Mouse (Mus musculus) G1E-ER4 (cell line): Measurements from ENCODE around the gene Zpr1. TPM values are rescaled to one million over a fixed set of nuclear protein-coding genes. Genes with fewer than 3 reads are reported as not detected.

Source experiments
- GATA1 ChIP-seq: IDR thresholded peaks from one replicate; pipeline ENCODE4 v1.8.0; 2012; ENCODE audit warnings: low read length, inconsistent platforms
- polyA plus RNA-seq: library from polyadenylated mRNA; stranded (reverse); fragments of >175 nt; gene quantifications from 2 replicates; pipeline ENCODE4 v1.2.3, GENCODE M21; 2012

The Zpr1 gene
- polyA plus RNA-seq, 1 experiment, result 47.4 TPM

DNA sequence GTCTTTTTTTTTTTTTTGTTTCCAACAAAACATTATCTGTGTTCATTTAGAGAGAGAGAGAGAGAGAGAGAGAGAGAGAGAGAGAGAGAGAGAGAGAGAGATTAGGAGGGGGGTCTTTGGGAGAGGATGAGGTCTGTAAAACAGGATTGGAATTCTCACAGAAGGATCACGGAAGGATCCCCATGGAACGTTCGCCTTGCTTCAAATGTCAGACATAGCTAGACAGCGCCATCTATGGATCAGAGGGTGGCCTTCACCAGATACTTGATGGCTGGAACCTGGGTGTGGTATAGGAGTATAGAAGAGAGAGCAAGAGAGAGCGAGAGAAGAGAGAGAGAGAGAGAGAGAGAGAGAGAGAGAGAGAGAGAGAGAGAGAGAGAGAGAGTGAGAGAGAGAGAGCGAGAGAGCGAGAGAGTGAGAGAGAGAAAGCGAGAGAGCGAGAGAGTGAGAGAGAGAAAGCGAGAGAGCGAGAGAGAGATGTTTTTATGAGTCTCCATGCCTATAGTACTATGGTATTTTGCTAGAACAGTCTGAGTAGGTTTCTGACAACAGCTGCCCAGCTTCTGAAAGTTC lies 26.0 kb upstream of the Zpr1 start:
- TF ChIP-seq GATA1, result no peak

DNA sequence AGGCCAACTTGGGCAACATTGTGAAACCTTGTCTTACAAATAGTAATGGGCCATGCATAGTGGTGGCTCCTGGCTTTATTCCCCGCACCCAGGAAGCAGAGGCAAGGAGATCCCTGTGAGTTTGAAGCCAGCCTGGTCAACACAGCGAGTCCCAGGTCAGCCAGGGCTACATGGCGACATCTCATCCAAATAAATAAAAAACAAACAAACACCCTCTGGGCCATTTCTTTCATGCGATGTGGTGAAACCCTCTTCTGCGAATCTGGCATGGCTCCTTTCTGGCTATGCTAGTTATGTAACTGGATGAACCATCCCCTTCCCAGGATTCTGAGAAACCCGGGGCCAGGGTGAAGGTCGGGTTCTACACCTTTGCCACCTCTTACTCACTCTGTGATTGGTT lies 16.7 kb upstream of the Zpr1 start:
- TF ChIP-seq GATA1, result no peak

DNA sequence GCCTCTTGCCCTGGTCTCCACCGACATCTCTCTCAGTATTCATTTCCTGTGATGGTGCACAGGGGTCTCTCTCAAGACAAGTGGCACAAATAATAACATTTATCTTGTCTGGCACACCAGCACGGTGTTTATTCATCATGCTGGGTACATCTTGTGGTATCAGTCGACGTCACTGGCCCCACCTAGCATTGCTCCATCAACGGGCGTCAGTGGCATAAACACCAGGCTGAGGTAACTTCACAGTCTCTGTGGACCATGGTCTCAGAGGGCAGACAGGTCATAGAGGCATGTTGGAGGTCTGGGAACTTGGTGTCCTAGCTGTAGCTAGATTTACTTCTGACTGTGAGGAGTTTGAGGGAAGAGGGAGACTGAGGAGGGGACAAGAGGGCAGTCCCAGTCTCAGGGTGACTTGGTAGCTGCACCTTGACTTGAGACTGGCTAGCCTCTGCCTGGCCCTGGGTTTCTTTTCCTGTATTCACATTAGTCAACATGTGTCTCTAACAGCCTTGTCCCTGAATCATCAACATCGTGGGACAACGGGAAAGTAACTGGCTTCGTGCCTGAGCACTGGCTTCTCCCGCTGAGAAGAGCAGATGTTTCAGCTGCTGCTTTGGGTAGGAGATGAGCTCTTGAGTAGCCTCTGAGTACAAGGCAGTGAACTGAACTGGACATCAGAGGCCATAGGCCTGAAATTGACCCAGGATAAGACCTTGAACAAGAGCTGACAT lies 16.0 kb upstream of the Zpr1 start:
- no peak for TF ChIP-seq GATA1

DNA sequence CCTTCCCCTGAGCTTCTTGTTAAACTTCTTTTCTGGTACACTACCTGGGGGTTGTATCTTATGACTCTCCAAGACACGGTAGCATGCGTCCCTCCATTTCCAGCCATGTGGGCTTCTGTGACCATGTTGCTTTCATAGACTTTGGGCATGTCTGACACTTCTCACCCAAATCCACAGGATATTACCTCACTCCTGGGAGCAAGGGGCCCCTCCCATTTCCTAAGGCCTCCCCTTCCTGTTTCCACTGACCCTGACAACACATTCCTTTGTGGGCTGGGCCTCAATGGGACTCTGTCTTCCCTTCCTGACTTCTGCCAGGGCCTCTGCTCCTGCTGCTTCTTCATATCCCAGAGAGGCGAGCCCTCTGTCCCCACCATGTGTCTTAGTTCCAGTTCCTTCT lies 15.3 kb upstream of the Zpr1 start:
- no peak for TF ChIP-seq GATA1

DNA sequence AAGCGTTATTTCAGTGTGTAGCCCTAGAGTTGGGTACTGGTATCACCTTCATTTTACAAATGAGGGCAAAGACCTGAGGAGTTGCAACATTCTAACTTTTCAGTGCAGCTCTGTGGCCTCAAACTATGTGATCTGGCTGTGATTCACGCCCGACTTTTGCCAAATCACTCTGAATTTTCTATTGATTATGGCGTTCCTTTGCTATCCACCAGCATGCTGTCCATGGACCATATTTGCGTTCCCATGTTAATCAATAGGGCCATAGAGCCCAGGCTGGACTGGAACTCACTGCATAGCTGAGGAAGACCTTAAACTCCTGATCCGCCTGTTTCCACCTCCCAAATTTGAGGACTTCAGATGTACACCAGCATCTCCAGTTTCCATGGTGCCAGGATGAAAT lies 13.8 kb upstream of the Zpr1 start:
- TF ChIP-seq GATA1, result no peak

DNA sequence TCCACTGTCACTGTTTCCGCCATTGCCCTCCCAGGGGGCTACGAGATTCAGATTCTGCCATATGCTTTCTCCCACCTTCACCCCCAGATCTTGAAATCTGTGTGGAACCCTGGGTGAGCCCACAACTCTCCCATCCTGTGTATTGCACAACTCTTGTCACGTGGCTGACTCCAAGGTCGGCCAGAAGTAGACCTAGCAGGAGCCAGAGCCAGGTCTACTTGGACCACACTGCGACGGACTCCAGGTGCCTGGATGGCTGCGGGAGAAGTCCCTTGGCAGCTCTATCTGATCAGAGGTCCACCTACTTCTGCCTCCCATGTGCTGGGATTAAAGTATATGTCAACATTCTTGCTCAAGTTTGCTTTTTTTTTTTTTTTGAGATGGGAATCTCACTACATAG lies 11.7 kb upstream of the Zpr1 start:
- no peak for TF ChIP-seq GATA1

DNA sequence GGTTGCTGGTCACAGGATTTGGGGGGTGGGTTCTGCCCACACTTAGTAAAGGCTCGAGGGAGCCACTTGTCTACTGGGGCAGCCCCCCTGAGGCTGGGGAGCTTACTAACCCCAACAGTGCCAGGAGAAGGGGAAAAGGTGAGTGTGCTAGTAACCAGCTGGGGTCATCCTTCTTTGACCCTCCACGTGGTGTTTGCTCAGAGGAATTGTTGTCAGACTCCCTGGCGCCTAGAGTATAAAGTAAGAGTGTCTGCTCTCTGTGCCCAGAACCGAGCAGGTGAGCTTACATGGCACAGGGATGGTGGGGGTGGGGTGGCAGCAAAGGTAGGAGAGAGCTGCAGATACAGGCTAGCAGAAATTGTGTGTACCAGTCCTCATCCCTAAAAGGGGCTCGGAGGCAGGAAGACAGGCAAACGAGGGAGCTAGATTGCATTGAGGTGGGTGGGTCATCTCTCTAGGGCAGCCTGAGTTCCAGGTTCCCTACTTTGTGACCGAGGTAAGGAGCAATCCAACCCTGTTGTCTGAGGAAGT lies 4.5 kb upstream of the Zpr1 start, which contains the start of gene Apoa5:
Gene Apoa5 (plus strand): TSS at position 291 of the 531 bp plus-strand sequence.
- no peak for TF ChIP-seq GATA1

DNA sequence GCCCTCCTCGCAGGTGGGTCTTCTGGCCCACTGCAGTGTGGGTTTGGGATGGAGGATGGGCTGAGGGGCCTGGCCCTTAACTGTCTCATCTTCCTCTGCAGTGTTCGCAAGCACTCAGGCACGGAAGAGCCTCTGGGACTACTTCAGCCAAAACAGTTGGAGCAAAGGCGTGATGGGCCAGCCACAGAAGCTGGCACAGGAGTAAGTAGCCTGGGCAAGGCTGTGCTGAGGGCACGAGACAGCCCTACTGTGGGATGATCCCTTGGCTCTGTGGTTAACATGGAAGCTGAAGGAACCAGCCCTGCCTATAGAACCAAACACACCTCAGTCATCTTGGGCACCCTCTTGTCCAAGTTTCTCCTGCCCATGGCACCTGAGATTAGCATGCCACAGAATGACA lies 3.7 kb upstream of the Zpr1 start:
- TF ChIP-seq GATA1, result no peak

DNA sequence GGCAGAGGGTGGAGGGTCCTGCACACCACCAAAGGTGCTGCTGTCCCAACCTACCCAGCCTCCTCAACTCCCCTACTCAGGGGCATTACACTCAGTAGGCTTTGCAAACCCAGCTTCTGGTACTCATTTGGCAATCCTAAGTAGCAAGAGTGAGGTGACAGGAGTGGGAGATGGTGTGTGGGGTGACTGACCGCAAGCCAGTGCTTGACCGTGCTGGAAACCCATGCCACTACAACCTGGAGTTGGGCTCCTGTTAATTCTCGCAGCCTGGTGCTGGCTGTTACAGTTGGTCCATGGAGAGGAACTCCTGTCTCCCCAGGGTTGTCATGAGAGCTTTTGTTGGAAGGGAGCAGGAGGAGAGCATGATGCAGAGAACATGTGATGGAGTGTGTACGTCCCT lies 2.1 kb upstream of the Zpr1 start:
- no peak for TF ChIP-seq GATA1

DNA sequence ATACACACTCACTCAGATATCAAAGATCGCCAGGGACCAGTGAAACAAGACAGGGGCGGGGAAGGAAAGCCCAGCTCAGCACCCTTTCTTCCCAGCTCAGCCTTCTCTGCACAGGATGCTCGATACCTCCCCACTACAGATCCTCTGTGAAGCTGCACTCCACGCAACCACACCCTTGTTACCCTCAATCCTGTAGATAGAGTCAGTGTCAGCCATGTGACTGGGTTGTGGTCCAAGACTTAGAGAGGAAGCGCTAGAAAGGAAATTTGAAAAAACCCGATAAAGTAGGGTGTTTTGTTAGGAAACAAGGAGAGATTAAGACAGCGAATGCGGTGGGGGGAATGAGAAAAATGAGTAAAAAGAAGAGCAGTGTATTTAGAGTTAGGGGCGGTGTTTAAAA lies 794 bp upstream of the Zpr1 start:
- TF ChIP-seq GATA1, result no peak

DNA sequence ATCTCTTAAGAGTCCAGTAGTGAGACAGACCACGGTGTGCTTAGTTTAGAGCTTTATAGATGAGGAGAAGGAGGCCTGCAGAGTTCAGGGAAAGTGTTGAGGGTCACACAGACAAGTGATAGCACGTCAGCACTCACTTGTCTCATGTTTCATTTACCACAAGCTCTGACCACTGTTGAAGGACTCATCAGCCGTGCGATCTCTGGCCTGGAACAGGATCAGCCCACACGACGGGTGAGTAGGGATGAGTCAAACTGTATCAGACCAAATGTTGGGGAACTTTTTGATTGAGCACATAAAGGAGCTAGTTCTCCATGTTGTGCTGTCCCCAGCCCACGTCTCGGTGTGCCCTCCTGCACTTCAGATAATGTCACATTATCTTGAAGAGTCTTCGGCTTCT lies 1.6 kb downstream of the Zpr1 start:
- no peak for TF ChIP-seq GATA1

DNA sequence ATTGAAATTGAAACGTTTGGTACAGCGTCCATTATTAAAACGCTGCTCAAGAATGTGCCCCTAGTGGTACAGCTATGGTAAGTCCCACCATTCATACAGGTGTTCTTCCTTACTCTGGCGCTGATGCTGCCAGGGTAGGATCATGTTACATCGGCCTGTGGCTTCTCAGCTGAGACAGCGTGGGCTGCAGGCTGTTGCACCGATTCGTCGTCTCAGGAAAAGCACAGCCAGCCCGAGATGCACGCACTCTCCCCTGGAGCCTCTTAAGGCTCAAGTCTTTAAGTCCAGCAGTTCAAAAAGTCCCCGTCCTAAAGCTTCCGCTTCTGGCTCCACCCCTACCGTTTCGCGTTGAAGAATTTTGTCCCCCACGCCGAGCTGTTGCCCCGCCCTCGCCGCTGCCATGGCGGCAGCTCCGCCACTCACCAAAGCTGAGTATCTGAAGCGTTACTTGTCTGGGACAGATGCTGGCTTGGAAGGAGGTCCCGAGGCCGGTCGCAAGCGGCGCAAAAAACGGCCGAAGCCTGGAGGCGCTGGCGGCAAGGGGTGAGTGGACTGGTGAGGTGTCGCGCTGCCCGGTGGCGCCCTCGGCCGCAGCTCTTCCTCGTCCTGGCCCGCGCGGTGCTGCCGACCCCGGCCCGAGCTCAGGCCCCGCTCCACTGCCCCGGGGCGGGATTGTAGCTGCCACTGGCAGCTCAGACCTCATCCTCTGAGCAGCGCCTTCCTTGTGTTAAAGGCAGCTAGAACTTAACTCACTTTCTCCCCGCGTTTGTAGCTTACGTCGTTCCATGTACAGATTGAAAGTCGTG lies 10.0 kb downstream of the Zpr1 start, which contains the start of gene Bud13:
Gene Bud13 (plus strand): TSS at position 378 of the 806 bp plus-strand sequence.
- no peak for TF ChIP-seq GATA1

DNA sequence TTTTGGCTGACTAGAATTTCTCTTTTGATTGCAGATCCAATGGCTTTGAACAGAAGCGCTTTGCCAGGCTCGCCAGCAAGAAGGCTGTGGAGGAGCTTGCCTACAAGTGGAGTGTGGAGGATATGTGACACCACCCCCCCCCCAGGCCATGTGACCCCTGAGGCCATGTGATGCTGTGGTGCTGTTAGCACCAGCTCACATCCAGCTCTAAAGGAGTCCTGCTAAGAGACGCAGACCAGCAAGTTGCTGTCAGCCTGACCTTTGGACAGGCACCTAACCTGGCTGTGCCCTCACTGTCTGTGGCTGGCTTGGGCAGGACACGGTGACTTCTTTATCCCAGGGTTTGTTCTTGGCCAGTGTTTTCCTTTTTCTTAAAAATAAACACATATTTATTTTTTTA lies 25.5 kb downstream of the Zpr1 start:
- no peak for TF ChIP-seq GATA1

DNA sequence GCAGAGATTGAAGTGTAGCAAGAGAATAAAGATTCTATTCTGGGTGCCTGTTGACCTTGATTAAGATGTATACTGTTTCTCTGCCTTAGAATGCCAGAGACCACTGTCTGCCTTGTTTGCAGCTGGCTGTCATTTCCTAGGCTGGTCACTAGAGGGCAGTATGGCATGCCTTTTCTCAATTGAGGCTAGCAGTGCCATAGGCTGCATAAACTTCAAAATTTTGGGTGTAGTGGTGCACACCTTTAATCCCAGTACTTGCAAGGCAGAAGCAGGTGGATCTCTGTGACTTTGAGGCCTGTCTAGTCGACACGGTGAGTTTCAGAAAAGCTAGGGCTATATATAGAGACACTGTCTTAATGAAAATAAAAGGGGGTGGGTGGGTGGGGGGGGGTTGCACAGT lies 29.3 kb downstream of the Zpr1 start:
- no peak for TF ChIP-seq GATA1

DNA sequence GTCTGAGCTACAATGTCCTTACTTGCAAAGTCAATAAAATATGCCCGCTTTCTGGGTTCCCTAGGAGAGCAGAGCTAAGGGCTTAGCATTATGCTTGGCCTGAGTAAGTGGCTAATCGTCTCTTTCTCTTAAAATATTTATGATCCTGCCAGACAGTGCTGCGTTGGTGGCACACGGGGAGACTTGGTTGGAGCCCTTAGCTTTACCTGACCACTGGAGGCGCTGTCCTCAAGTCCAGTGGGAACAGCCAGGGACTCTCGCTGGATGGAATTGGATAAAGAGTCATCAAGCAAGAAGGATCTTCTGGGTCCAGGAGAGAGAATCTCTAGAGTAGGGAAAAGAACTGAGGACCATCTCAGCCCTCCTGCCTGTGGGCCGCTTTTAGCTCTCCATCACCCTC lies 36.3 kb downstream of the Zpr1 start:
- no peak for TF ChIP-seq GATA1

DNA sequence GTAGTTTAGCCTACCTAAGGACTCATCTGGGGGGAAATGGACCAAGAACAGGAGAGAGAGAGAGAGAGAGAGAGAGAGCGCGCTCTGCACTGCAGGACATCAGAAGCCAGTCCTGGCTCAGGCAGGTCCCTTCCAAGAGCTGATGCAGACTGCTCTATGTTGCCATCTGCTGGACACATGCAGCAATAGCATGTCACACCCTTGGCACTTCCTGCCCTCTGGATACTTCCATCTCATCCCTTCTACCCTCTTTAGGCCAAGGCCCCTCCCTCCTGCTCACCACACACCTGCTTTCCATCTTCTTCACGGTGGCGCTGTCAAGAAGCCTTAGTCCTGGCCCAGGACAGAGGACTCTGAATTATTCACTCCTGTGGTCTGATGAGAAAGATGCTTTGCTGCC lies 41.6 kb downstream of the Zpr1 start:
- no peak for TF ChIP-seq GATA1
